Mouse (Mus musculus) neutrophil, adult 59 days (primary cell): ENCODE measurements around the gene Tbl1xr1. TPM values are rescaled to one million over a fixed set of nuclear protein-coding genes. Genes with fewer than 3 reads are reported as not detected.

Experiments
- total RNA-seq, 2 experiments: library from RNA; stranded (reverse); gene quantifications; 1 replicate in 1 of 2; 2 replicates in 1 of 2; pipeline ENCODE4 v1.2.4; 2023

The Tbl1xr1 gene
- total RNA-seq: 100 to 1,000 TPM; 133 to 163 TPM

GRCm38 (mm10) chr3:22076561-22076935 is at the start of gene Tbl1xr1:
Gene Tbl1xr1 (plus strand): TSS chr3:22076652.

